Mouse (Mus musculus) urinary bladder, adult 2 months (tissue): ENCODE results near the gene Rab19. TPM values are rescaled to one million over a fixed set of nuclear protein-coding genes. Genes with fewer than 3 reads are reported as not detected.
"Not testable (repeated sequence)": the region's sequence is repeated elsewhere in the genome, so short reads cannot be mapped to it uniquely, and the experiment has no call there.

Source experiments
- DNase-seq: peaks from one replicate; pipeline ENCODE4 v3.0.0; 2022; ENCODE audit warnings: low spot score
- polyA plus RNA-seq: library from polyadenylated mRNA; depleted of rRNA; stranded (reverse); fragments of >200 nt; gene quantifications from 2 replicates; pipeline ENCODE4 v1.2.3, GENCODE M21; 2012; rRNA removed

The Rab19 gene
- 7.8 and 8.3 TPM in 2 replicates for polyA plus RNA-seq

DNA sequence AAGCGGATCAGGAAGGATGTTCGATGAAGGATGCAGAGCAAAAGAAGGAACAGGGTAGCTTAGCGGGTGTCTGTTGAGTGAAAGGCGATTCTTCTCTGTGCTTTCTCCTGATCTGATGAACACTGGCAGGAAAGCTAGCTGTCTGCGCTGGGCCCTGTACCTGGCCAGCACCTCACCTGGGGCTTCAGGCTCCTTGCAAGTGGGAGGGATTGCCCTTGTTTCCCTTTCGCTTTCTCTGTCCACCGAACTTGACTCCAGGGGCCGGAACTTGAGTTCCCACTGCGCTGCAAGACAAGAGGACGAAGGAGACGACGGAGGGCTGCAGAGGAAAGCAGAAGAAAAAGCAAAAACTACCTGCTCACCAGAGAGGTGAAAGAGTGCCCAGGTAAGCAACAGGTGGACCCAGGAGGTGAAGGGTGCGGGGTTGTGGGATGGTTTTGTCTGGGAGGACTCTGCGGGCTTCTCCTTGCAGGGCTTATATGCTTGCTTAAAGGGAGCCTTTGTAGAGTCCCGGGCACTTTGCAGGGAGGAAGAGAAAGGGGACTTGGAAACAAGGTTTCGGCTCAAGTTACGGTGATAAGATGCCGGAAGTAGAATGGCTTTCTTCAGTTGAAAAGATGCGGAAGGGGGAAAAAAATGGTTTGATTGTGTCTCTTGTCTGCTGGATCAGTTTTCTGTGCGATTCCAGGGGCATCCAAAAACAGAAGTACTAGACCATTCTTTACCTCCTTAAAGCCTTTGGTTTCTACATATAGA, at the start of gene Rab19:
Rab19 (plus strand) TSS at position 51 of the 756 bp plus-strand sequence.
- DNase-seq, result peak; percentile 38

DNA sequence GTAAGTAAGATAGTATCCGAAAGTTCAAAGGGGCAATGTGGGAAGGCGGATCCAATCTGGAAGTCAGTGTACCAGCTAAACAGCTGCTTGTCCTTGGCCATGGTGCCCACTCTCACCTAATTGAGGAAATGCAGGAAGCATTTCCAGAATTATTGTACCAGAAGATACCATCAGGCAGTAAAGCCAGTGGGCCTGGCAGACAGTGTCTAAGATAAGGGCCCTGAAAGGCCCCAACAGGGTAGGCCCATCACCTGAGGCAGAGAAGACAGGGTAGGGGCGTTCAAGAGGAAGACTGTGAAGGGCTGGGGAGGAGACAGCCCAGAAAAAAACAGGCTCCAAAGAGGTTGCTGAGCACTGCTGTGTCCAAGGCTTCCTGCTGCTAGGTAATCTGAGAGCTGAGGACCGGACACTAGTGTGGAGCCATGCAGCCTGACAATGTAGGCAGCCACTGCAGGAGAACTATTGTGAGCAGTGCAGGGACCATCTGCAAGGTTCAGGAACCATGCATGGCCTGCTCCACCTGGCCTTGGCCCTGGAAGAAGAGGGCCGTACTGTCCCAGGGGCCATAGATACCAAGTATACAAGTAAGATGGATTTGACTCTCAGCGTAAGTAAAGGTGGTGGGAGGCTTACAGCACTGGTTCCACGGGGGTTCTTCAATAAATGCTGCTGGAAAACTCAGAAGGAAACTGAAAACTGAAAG, 48.8 kb upstream of the Rab19 start:
- DNase-seq, result no peak

DNA sequence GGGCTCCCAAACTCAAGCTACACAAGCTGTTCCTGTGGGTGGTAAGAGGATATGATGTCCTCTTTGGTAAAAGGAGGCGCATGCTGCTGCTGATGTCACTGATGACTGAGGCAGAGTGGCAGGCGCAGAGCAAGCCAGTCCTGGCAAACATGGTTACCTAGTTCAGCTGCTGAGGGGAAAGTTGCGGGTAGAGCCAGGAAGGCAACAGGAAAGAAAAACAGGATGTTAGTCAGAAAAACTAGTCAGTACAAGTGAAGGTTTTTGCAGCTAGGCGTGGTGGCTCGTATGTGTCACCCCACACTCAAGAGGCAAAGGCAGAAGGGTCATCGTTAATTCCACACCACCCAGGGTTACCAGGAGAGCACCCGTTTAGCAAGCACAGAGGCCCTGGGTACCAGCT, 46.8 kb upstream of the Rab19 start:
- DNase-seq, result no peak

DNA sequence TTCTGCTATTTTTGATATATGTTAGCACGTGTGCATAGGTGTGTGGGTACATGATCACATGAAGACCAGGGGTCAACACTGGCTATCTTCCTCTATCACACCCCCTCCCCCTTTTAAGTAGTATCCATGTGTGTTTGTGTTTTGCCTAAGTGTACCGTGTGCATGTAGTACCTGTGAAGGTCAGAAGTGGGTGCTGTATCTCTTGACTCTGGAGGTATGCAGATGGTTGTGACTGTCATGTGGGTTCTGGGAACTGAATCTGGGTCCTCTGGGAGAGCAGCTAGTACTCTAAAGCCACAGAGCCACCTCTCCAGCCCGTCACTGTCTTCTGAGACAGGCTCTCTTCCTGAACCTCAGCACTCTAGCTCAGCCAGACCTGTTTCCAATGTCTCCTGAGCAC, 46.1 kb upstream of the Rab19 start:
- DNase-seq, result no peak

DNA sequence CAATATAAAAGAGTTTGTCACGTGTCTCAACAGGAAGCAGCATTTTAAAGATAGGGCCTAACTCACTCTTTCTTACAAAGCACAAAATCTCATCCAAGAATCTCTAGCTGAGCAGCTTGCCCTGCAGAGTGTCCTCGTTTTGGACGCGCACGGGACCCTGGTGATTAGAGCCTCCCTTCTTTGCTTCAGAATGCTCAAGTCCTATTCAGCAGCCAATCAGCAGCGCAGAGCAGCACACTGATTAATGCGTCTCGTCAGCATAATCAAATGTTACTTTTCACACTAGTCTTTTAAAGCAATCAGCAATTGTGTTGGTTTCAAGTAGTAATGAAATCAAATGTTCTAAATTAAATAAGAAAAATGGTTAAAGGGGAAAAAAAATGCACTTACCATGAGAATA, 42.6 kb upstream of the Rab19 start:
- DNase-seq, result no peak

DNA sequence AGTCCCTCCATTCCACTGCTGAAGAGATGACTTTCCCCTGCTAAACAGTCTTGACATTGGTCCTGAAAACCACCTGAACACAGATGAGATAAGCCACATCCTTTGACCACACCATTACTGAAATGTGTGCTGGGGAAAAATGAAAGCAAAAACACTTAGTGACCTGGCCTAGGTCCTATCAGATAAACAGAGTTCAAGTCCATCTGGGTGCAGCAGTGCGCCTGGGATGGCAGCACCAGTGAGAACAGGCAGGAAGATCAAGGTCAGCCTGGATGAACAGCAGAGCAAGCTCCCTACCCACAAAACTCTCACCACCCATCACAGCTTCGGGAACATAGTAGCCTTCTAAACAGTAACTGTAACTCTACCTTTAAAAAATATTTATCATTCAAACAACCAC, 39.2 kb upstream of the Rab19 start:
- no peak for DNase-seq

DNA sequence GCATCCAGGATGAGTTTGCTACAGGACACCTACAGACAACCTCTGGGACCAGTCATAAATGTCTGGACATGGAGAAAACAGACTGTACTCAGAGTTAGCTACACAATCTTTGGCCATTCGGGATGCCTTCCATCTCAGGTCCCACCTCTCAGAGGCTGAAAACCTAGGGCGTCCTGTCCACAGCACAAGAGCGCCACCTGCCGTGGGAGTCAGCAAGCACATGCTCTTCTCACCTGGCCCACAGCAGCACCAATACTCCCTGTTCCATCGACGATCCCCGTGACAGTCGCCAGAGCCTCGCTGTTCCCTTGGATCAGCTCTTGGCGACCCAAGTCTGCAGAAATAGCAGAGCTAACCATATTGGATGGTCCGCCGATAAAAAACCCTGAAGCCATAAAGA, 37.0 kb upstream of the Rab19 start:
- peak; percentile 66 for DNase-seq

DNA sequence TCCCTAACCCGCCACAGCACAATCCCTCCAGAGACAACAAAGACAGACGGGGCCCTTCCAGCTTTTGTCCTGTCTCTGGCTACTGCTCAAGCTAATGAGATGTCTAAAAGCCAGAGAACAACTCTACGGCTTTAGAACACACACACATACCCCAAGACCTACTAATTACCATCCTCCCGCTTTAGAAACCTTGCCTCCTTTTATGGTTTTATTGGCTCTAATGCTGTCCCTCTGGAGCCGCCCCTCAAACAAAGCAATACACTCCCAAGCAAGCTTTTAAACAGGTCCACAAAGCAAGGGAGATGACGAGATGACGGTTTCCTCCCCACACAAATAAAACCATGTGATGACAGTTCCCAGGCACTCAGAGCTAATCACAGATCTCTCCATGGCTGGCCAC, 35.5 kb upstream of the Rab19 start:
- no peak for DNase-seq

DNA sequence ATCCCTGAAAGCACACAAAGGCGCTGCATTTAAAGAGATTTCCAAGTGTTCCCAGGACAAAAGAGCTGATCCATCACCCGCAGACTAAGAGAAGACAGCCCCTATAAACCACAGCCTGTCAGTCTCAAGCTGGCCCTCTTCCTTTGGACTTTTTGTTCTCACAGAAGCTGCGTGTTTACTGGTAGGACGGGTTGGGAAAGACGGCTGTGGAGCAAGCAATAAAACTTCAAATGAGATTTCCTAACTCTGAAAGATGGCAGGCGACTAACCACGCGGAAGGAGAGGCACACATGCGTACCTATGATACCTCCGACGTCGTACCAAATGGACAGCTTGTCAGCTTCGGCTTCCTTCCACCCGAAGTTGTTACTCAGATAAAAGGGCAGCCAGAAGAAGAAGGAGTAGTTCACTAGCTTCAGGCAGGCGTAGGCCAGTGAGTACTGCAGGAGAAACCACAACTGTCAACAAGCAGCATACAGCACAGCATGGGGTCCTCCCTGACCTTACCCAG, 33.9 kb upstream of the Rab19 start:
- no peak for DNase-seq

DNA sequence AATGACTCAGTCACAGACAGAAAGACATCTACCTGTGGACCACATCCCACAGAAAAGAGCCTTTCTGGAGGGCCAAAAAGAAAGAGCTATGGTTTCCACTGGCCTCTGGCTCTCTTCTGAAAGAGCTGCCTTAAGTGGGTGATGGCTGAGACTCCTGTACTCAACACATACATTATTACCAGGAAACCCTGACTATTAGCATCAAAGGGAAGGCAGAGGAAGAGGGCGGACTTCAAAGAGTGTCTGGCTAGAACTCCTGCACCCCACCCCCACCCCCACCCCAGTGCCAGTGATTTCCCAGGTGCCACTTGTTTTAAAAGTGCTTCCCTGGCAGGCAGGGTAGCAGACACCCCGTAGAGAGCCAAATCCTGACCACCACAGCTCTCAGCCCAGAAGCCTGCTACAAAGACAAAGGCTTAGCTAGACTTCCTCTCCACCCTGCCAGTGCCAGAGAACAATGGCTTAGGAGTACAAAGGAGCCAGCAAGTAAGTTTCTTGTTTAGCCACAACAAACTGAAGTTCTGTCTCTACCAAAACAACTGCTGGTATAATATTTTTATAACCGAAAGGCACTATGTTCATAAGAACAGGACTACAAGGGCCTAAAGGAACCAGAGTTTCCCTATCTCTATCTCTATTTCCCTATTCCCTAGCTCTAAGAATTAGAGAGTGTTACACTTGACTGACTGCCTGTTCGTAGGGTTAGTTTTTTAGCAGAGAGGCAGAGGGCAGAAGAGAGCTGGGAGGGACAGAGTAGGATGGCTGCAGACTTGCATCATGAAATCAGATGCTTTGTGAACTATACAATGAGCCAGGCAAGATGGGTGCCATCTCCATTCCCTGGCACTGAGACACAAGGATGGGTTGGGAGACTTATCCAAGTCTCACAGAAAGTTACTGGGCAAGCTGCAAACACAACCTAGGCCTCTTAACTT, 32.8 kb upstream of the Rab19 start:
- no peak for DNase-seq

DNA sequence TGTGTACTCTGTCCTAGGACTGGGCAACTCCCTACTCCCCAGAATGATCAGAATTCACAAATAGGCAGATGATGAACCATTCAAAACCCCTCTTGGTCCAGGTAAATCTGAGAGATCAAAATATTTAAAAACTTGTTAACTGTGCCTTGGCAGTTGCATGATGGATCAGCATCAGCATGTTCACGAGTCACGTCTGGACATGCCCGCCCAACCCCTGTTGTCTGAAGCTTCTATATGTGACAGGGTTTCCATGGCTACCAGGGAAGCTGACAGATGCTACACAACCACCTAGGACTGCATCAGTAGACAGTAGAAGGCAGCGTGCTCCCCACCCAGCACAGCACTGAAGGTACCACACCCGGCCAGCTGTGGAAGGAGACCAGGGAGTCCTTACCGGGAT, 32.0 kb upstream of the Rab19 start:
- DNase-seq, result no peak

DNA sequence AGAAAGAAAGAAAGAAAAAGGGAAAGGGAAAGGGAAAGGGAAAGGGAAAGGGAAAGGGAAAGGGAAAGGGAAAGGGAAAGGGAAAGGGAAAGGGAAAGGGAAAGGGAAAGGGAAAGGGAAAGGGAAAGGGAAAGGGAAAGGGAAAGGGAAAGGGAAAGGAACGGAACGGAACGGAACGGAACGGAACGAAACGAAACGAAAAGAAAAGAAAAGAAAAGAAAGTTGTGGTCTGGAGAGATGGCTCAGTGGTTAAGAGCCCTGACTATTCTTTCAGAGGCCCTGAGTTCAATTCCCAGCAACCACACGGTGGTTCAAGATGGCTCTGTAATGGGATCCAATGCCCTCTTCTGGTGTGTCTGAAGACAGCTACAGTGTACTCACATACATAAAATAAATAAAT, 21.8 kb upstream of the Rab19 start:
- DNase-seq, result not testable (repeated sequence)

DNA sequence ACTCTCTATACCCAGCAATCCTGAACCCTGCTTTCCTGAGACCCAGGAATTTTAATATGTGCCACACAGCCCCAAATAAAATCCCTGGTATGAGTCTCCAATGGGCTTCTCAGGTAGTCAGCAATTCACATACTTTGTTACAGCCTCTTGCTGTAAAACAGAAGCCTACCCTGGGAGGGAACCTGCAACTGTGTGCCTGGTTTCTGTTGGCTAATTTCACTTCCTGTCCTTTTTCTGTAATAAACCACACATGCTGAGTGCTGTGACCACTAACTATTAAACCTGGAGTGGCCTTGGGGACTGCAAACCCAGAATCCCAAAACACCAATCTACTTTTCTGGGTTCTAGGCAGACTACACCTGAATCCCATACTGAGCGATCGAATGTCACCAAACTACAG, 18.3 kb upstream of the Rab19 start:
- no peak for DNase-seq

DNA sequence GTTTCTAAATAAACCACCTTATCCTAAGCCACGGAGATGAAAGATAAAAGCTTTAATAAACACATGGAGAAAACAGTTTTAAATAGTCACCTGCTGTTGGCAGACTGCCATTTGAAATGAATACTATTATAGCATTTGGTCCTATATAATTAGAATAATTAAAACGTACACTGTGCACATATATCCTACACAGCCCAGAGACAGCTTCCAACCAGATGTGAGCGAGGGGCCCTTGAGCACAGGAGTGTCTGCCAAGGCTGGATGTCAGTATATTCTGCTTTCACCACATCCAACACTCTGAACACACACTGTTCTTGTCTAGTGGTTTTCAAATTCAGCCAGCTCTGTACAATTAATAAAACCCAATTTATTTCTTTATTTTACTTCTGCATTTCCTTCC, 11.3 kb upstream of the Rab19 start:
- DNase-seq, result no peak

DNA sequence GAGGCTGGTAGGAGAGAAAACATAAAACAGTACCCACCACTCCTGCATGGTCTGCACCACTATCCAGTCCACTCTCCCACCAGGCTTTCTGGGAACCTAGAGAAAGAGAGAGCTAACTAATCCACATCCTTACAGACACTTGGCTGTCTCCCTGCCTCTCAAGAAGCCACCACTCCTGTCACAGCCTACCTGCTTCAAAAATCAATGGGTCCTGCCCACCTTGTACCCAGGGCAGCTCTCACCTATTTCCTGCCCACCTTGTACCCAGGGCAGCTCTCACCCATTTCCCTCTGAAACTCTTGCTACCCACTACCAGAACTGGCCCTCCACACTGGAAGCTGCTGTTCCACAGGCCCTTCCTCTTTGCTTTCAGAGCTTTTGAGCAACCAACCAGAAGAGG, 8.9 kb upstream of the Rab19 start:
- no peak for DNase-seq

DNA sequence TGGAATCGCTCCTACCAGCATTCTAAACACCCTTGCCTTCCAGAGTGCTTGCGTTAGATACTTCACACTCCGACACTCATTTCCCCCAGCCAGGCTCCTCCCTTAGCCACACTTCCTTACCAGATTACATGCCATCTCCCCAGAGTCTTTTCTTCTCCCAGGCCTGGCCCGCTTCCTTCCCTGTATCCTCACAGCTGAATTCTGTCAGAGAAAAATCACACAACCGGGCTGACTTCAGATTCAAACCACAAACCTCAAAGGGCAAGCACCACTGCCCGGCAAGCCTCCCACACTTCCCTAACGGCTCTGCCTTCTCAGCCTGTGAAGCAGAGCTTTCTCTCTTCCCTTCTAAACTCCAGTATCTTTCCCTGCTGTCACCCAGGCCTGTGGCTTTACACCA, 8.2 kb upstream of the Rab19 start:
- DNase-seq, result no peak

DNA sequence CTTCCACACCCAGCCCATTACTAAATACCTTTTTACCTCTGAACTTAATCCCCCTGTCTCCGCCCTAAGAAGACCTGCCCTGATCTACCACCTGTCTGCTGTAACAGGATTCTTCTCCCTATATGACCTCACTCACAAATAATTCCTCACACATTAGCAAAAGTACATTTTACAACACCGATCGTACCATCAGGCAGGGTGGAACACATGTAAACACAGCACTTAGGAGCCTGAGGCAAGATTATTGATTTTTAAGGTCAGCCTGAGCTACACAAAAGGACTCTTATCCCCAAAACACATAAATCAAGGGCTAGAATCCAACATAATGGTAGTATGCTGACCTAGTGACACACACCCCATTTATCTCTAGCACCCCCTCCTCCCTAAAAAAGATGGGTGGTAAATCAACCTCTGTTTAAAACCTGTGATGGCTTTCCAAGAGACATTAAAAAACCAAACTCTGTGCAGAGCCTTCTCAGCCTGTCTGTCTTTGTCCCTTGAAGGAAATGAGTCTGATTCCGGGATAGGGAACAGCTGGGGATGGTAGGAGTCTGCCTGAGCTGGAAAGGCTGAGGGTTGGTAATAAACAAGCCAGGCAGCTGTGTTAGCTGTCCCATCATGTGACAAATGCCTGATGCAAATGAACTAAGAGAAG, 7.5 kb upstream of the Rab19 start:
- DNase-seq, result no peak

DNA sequence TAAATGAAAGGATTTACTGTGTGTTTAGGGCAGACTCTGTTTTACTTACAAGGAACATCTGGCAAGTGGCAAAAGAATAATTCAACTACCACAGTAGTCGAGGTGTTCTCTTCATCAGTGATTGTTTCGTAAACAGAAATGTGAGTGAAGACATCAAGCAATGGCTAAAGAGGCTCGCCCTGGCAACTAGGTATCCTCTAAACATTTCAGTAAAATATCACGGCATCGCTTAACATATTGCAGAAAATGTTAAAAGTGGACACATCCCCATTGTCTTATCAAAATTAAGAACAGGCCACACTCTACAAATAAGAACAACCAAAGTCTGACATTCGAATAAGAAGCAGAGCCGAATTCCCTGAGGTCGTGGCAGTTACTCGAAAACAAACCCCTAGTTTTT, 4.2 kb upstream of the Rab19 start:
- DNase-seq, result no peak

DNA sequence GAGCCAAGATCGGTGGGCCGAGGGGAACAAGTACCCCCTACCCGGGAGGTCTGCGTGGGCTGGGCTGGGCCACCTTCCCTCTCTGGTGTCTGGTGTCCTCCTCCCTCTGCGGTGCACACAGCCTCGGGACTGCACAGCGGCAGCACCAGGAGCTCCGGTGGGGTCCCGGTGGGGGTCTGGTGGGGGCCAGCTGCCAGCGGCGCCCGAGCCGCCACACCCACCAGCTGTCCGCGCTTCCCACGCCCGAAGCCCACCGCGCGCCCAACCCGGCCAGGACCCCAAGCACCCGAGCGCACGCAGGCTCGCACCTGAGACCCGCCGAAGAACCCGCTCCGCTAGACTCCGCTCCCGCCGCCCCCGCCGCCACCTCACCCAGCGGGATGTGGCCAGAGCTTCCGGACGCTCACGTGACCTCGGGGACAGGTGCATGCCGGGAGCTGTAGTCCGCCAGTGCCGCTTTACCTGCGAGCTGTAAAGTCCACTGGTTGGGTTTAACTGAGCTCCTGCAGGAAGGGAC, 3.6 kb upstream of the Rab19 start, which contains the start of gene Slc37a3:
Slc37a3 (minus strand) TSS at position 365 of the 517 bp plus-strand sequence.
- peak; percentile 74 for DNase-seq

DNA sequence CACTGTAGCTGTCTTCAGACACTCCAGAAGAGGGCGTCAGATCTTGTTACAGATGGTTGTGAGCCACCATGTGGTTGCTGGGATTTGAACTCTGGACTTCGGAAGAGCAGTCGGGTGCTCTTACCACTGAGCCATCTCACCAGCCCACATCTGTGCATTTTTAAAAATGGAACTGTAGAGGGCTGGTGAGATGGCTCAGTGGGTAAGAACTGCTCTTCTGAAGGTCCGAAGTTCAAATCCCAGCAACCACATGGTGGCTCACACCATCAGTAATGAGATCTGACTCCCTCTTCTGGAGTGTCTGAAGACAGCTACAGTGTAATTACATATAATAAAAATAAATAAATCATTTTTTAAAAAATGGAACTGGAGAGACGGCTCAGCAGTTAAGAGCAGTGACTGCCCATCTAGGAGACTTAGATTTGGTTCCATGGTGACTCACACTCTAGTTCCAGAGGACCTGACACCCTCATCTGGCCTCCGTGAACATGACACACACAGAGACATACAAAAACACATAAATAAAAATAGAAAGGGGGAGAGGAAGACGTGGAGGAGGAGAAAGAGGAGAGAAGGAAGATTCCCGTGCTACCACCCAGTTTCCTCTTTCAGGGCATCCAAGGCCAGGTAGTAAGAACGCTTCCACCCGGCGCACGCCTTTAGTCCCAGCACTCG, 2.7 kb upstream of the Rab19 start:
- not testable (repeated sequence) for DNase-seq

DNA sequence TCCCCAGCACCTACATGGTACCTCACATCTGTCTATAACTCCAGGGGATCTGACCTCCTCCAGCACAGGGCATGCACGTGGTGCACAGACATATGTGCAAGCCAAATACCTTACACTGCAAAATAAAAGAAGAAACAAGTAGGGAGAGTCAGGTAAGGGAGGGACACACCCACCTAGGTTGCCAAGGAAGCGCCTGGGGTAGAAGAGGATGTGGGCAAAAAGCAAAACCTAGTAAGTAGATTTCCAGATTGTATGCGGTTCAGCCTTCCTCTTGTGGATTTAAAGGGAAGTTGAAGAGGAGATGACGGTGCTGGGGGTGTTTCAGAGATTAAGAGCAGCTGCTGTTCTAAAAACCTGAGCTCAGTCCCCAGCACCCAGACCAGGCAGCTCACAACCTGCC, 1.8 kb upstream of the Rab19 start:
- no peak for DNase-seq
